Mouse (Mus musculus) ES-Bruce4 (cell line): ENCODE measurements around the gene Arhgef16. TPM values are rescaled to one million over a fixed set of nuclear protein-coding genes. Genes with fewer than 3 reads are reported as not detected.

ENCODE experiments used
- H3K27ac ChIP-seq: 2 replicates; pipeline ENCODE4 v1.5.1; 2012; ENCODE audit warnings: low read length, inconsistent platforms; ENCODE audit not compliant: insufficient read depth
- H3K27me3 ChIP-seq: 2 replicates; pipeline ENCODE4 v1.6.1; 2012; ENCODE audit warnings: mild to moderate bottlenecking, low read length, inconsistent platforms; ENCODE audit not compliant: control insufficient read depth, poor library complexity, insufficient read depth, severe bottlenecking
- H3K36me3 ChIP-seq: 2 replicates; pipeline ENCODE4 v1.6.1; 2012; ENCODE audit warnings: inconsistent platforms, mild to moderate bottlenecking, low read length, moderate library complexity; ENCODE audit not compliant: control insufficient read depth, poor library complexity, insufficient read depth, severe bottlenecking
- H3K4me1 ChIP-seq: one replicate; pipeline ENCODE4 v1.8.1; 2011; ENCODE audit warnings: low read length; ENCODE audit not compliant: control insufficient read depth, insufficient read depth
- H3K4me3 ChIP-seq: 2 replicates; pipeline ENCODE4 v1.5.1; 2011; ENCODE audit warnings: low read depth, mild to moderate bottlenecking, low read length
- H3K9ac ChIP-seq: 2 replicates; pipeline ENCODE4 v1.6.1; 2012; ENCODE audit warnings: low read depth, mild to moderate bottlenecking, inconsistent platforms; ENCODE audit not compliant: poor library complexity, severe bottlenecking
- H3K9me3 ChIP-seq: replicated peaks from 2 replicates; pipeline ENCODE4 v1.6.1; 2012; ENCODE audit warnings: mild to moderate bottlenecking, low read length, inconsistent platforms; ENCODE audit not compliant: control insufficient read depth, poor library complexity, insufficient read depth, severe bottlenecking
- CTCF ChIP-seq: IDR thresholded peaks from one replicate; pipeline ENCODE4 v1.8.1; 2011; ENCODE audit warnings: low read depth, low read length
- EP300 ChIP-seq: IDR thresholded peaks from 2 replicates; pipeline ENCODE4 v1.6.1; 2011; ENCODE audit warnings: low read depth, low read length; ENCODE audit not compliant: insufficient read depth
- POLR2A ChIP-seq: IDR thresholded peaks from one replicate; pipeline ENCODE4 v1.8.1; 2011; ENCODE audit warnings: low read length; ENCODE audit not compliant: insufficient read depth
- polyA plus RNA-seq: library from polyadenylated mRNA; stranded (reverse); fragments of >200 nt; gene quantifications from 2 replicates; pipeline ENCODE4 v1.2.4, GENCODE M21; 2011; ENCODE audit warnings: low read depth; ENCODE audit not compliant: missing spikeins, insufficient read depth, insufficient read length

Arhgef16 gene
- polyA plus RNA-seq: 37.2 and 38.5 TPM in 2 replicates

- peak within 1 kb of the TSS; percentile 75 for H3K4me3 ChIP-seq
- H3K9me3 ChIP-seq: no peaks in the 10 kb centered on the region
- peak within 1 kb of the TSS; percentile 26; the same call in 1 of the 2 replicates for H3K27ac ChIP-seq
- no peaks in the 10 kb centered on the region for H3K36me3 ChIP-seq
- peaks cover 6% of the 10 kb centered on the region for H3K4me1 ChIP-seq
- TF ChIP-seq CTCF (peak; percentile 90), POLR2A (no peak)
- 0 out of 2 replicates have a peak within 1 kb of the TSS, but pooled peaks have one; percentile 65 for H3K9ac ChIP-seq
- no peaks in the 10 kb centered on the region for H3K27me3 ChIP-seq
Measured at GRCm38 (mm10) chr4:154301466-154301881, at the start of gene Arhgef16. Gene Arhgef16 (minus strand): TSS chr4:154301676.

DNA sequence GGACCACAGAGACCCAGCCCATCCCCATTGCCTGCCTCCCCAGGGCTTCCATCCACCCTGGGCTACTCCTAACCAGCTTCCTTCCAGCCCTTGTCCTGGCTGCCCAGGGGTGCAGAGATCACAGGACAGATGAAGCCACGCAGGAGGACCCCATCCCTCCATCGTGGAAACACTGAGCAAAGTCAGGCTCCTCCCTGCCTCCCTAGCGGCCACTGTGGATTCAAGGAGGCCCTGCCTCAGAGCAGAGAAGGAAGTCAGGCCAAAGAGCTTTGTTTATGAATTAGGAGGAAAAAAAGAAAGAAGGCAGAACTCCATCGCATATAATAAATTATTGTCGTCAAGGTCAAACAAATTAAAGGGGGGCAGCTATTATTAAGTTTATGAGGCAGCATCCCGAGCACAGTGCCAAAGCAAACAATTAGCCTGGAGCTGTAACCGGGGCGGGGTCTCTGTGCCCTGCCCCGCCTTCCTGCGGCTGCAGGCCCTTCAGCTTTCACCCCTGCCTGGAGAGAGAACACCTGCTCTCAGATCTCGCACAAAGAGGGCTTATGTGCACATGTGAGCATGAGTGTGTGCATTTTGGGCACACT lies 46.8 kb upstream of the Arhgef16 start:
- H3K36me3 ChIP-seq: no peaks in the 10 kb centered on the region
- TF ChIP-seq POLR2A (no peak), EP300 (no peak), CTCF (no peak)
- H3K9ac ChIP-seq: no peak overlapping the region
- H3K27ac ChIP-seq: no peak overlapping the region
- H3K4me1 ChIP-seq: peaks cover 4% of the 10 kb centered on the region
- no peak overlapping the region for H3K4me3 ChIP-seq
- no peaks in the 10 kb centered on the region for H3K27me3 ChIP-seq
- H3K9me3 ChIP-seq: no peaks in the 10 kb centered on the region

- Histone ChIP-seq H3K27ac (no peak overlapping the region), H3K9ac (no peak overlapping the region), H3K36me3 (no peaks in the 10 kb centered on the region)
Measured at GRCm38 (mm10) chr4:154346731-154347522, 45.5 kb upstream of the Arhgef16 start.

DNA sequence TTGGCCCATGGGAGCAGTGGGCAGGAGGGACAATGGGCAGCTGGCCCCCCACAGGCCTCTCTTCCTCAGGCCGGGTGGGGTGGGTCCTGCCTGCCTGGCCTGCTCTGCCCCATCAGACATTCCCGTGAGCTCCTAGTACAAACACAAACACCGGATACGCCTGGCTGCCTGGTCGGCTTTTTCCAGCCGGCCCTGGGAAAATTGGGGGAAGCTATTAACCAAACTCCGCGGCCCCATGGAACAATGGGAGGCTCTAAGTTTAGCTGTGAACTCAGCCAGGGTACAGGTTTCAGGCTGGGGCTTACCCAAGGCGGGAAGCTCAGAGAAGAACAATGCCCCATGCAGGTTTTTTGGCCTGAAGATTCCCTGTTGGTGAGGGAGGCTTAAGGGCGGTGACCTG lies 35.2 kb upstream of the Arhgef16 start:
- no peak overlapping the region for H3K27ac ChIP-seq
- no peaks in the 10 kb centered on the region for H3K36me3 ChIP-seq
- H3K9ac ChIP-seq: no peak overlapping the region
- H3K4me1 ChIP-seq: peaks cover 4% of the 10 kb centered on the region
- H3K4me3 ChIP-seq: no peak overlapping the region
- no peaks in the 10 kb centered on the region for H3K9me3 ChIP-seq
- no peak for TF ChIP-seq EP300
- no peak for TF ChIP-seq POLR2A
- TF ChIP-seq CTCF: no peak
- no peaks in the 10 kb centered on the region for H3K27me3 ChIP-seq

More at GRCm38 (mm10) chr4:154346731-154347522, 45.5 kb upstream of the Arhgef16 start:
- Histone ChIP-seq H3K4me1 (peaks cover 4% of the 10 kb centered on the region), H3K4me3 (no peak overlapping the region), H3K27me3 (no peaks in the 10 kb centered on the region), H3K9me3 (no peaks in the 10 kb centered on the region)
- TF ChIP-seq CTCF (no peak), EP300 (no peak), POLR2A (no peak)

GRCm38 (mm10) chr4:154335761-154336160 lies 34.3 kb upstream of the Arhgef16 start, which contains the start of gene B230104I21Rik:
Gene B230104I21Rik (plus strand): TSS chr4:154336127.
- Histone ChIP-seq H3K27me3 (no peaks in the 10 kb centered on the region), H3K4me3 (no peak within 1 kb of the TSS), H3K9me3 (no peaks in the 10 kb centered on the region), H3K36me3 (no peaks in the 10 kb centered on the region), H3K9ac (no peak within 1 kb of the TSS; the same call in 1 of the 2 replicates), H3K4me1 (peaks cover 4% of the 10 kb centered on the region), H3K27ac (no peak within 1 kb of the TSS)
- TF ChIP-seq CTCF (no peak), EP300 (no peak), POLR2A (no peak)
